Mouse (Mus musculus) hindbrain, embryonic 15.5 days (tissue): Measurements from ENCODE around the gene Gm3435. TPM values are rescaled to one million over a fixed set of nuclear protein-coding genes. Genes with fewer than 3 reads are reported as not detected.
"Not testable (repeated sequence)": the region's sequence is repeated elsewhere in the genome, so short reads cannot be mapped to it uniquely, and the experiment has no call there.

Source experiments
- ATAC-seq: fragments of 200-750 bp; cut with Nextera tagmentation; 2 replicates; pipeline ENCODE4 v1.8.0; 2017; ENCODE audit warnings: low read depth, moderate number of reproducible peaks, moderate TSS enrichment; ENCODE audit not compliant: low FRiP score
- H3K27ac ChIP-seq: fragments of 300-500 bp; sonication (generic); replicated peaks from 2 replicates; pipeline ENCODE4 v1.5.1; 2015; ENCODE audit warnings: mild to moderate bottlenecking, inconsistent platforms
- H3K27me3 ChIP-seq: fragments of 300-500 bp; sonication (generic); 2 replicates; pipeline ENCODE4 v1.6.1; 2015; ENCODE audit warnings: control low read depth, inconsistent platforms
- H3K36me3 ChIP-seq: fragments of 300-500 bp; sonication (generic); 2 replicates; pipeline ENCODE4 v1.6.1; 2015; ENCODE audit warnings: control low read depth, inconsistent platforms
- H3K4me1 ChIP-seq: fragments of 300-500 bp; sonication (generic); replicated peaks from 2 replicates; pipeline ENCODE4 v1.6.1; 2015; ENCODE audit warnings: control low read depth, inconsistent platforms
- H3K4me2 ChIP-seq: fragments of 300-500 bp; sonication (generic); 2 replicates; pipeline ENCODE4 v1.6.1; 2015; ENCODE audit warnings: moderate library complexity, mild to moderate bottlenecking, inconsistent platforms
- H3K4me3 ChIP-seq: fragments of 300-500 bp; sonication (generic); 2 replicates; pipeline ENCODE4 v1.5.1; 2015; ENCODE audit warnings: mild to moderate bottlenecking, inconsistent platforms
- H3K9ac ChIP-seq: fragments of 300-500 bp; sonication (generic); 2 replicates; pipeline ENCODE4 v1.6.1; 2015; ENCODE audit warnings: inconsistent platforms
- H3K9me3 ChIP-seq: fragments of 300-500 bp; sonication (generic); 2 replicates; pipeline ENCODE4 v1.6.1; 2016; ENCODE audit warnings: control low read depth, inconsistent platforms
- WGBS: fragments of 180-500 bp; shearing (Covaris S2); methylation state at CpG from one replicate; pipeline ENCODE4 v1.1.7; 2015; 5-methylcytosine and 5-hydroxymethylcytosine counted together
- polyA plus RNA-seq: library from polyadenylated mRNA; unstranded; fragments of >200 nt; fragmentation: Nextera tagmentation; extraction: Ambion mirVana; gene quantifications from 2 replicates; pipeline ENCODE4 v1.2.1, GENCODE M21; 2015

Gene Gm3435
- polyA plus RNA-seq = 7.2 and 8.3 TPM in 2 replicates

- not testable (repeated sequence) for H3K27me3 ChIP-seq, H3K36me3 ChIP-seq, H3K4me1 ChIP-seq, H3K4me3 ChIP-seq, H3K27ac ChIP-seq, H3K9me3 ChIP-seq, H3K9ac ChIP-seq, H3K4me2 ChIP-seq
- no CpG with 5 or more reads among the region's 60 CpGs for WGBS
- peak; percentile 99 for ATAC-seq
These were observed at the start of gene Gm3435 for GRCm38 (mm10) chr17:15009706-15010413. Gene Gm3435 (plus strand): TSS chr17:15010176.

DNA sequence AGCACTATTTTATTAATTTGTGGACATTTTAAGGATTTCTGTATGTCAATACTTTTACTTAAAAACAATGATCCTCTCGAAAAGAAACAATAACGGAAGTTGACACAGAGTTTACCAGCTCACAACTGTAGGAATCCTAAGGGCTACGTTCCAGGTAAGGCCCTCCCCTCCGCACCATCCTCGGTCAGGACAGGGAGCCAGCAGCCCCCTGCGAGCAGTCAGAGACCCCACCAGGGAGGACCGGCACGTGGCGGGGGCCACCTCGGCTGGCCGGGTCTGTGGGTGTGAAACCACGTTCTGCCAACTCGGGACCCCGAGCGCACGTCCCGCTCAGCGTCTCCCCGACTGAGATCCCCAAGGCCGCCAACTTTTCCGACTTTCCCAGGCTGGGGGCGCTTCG, 49.5 kb upstream of the Gm3435 start:
- WGBS = under 1% methylated on average over 21 of the region's 23 CpGs

DNA sequence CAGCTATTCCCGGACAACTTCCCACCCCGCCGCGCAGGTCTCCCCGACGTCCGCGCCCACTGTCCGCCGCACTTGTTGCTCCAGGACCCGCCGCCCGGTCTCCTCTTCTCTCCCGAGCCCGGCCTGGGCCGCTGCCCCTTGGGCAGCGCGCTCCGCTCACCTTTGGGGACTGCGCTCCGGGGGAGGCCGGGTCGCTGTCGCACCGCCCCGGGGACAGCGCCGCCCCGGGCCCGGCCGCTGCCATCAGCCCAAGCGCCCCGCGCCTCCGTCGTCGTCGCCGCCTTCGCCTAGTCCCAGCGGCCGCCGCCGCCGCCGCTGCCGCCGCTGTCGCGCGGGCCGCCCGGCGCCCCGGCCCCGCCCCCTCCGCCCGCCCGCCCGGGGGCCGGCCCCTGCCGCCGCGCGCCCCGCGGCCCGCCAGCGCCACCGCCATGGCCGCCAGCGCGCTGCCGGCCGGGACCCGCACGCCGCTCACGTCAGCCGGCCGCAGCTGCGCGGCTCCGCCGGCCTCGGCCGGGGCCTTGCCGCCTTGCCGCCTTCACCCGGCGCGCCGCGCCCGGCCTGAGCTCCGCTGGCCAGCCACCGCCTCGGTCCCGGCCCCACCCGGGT, 48.9 kb upstream of the Gm3435 start, which contains the start of gene Phf10:
Phf10 (minus strand) TSS at position 323 of the 606 bp plus-strand sequence.
- ATAC-seq = peak; percentile 79
- Histone ChIP-seq H3K9ac (peak within 1 kb of the TSS; percentile 72), H3K4me3 (peak within 1 kb of the TSS; percentile 74), H3K4me2 (peak within 1 kb of the TSS; percentile 99), H3K4me1 (peaks cover 12% of the 10 kb centered on the region)
- H3K27me3 ChIP-seq, H3K36me3 ChIP-seq, H3K27ac ChIP-seq, H3K9me3 ChIP-seq: not testable (repeated sequence)
- under 1% methylated on average over 27 of the region's 100 CpGs for WGBS

More for the DNA sequence above, 49.5 kb upstream of the Gm3435 start:
- Histone ChIP-seq H3K36me3 (peaks cover 3% of the 10 kb centered on the region; the same call in 1 of the 2 replicates), H3K9me3 (no peaks in the 10 kb centered on the region), H3K27me3 (no peaks in the 10 kb centered on the region), H3K4me3 (peak overlapping the region; percentile 74), H3K27ac (no peak overlapping the region), H3K9ac (peak overlapping the region; percentile 72), H3K4me1 (peaks cover 12% of the 10 kb centered on the region), H3K4me2 (peak overlapping the region; percentile 99)
- ATAC-seq = 0 out of 2 replicates have a peak, but pooled peaks have one; percentile 2

- H3K4me1 ChIP-seq = peaks cover 12% of the 10 kb centered on the region
- not testable (repeated sequence) for H3K9ac ChIP-seq, H3K27ac ChIP-seq, H3K9me3 ChIP-seq, H3K4me3 ChIP-seq, H3K27me3 ChIP-seq, H3K36me3 ChIP-seq, H3K4me2 ChIP-seq
- peak; percentile 95 for ATAC-seq
- no CpG with 5 or more reads among the region's 44 CpGs for WGBS
These were observed 48.3 kb upstream of the Gm3435 start for GRCm38 (mm10) chr17:14961557-14962154.

GRCm38 (mm10) chr17:14968373-14968913, 41.5 kb upstream of the Gm3435 start:
- not testable (repeated sequence) for H3K27me3 ChIP-seq, H3K27ac ChIP-seq, H3K9ac ChIP-seq, H3K4me3 ChIP-seq, ATAC-seq, H3K4me1 ChIP-seq, H3K9me3 ChIP-seq, H3K36me3 ChIP-seq, H3K4me2 ChIP-seq
- WGBS = no CpG with 5 or more reads among the region's 6 CpGs

DNA sequence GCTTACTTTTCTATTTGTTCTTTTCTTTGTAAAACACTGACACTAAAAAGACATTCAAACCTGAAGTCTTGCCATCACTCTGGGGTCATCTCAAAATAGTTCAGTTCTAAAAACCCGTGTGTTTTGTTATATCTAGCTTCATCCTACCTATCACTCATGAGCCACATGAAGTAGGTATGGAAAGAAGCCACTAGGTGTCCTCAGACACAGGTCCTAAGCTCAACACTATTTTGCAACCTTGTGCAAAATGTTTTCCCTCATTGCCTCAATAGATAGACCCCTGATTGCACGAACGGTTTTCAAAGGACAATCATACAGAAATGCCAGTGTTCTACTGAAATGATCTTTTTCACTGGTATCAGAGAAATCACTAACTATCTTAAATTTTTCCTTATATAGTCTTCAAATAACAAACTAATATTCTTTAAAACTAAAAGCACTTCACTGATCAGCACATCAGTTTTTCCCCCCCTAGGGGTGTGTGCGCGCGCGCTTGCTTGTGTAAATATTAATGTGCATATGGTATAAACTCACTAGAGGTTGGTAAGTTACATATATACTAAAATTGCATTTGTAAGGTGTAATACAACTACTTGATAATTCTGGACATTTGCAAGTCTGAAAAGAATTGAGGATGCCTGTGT, 32.1 kb upstream of the Gm3435 start:
- not testable (repeated sequence) for H3K36me3 ChIP-seq, H3K4me3 ChIP-seq, ATAC-seq

GRCm38 (mm10) chr17:14978362-14979038, 31.5 kb upstream of the Gm3435 start, which contains the start of the genes 9030025P20Rik and Gm3417:
Gene 9030025P20Rik (plus strand): TSS chr17:14978468.
Gene Gm3417 (minus strand): TSS chr17:14978790.
- H3K27me3 ChIP-seq, H3K9ac ChIP-seq, H3K9me3 ChIP-seq, H3K27ac ChIP-seq, H3K4me3 ChIP-seq, H3K36me3 ChIP-seq, H3K4me1 ChIP-seq: not testable (repeated sequence)
- H3K4me2 ChIP-seq = 0 out of 2 replicates have a peak within 1 kb of the TSS, but pooled peaks have one; percentile 23
- ATAC-seq = peak; percentile 98
- no CpG with 5 or more reads among the region's 60 CpGs for WGBS

More for the DNA sequence above, 32.1 kb upstream of the Gm3435 start:
- H3K27me3 ChIP-seq, H3K9me3 ChIP-seq, H3K27ac ChIP-seq, H3K9ac ChIP-seq, H3K4me1 ChIP-seq: not testable (repeated sequence)
- WGBS = 1% methylated on average over 4 of the region's 7 CpGs
- H3K4me2 ChIP-seq = 0 out of 2 replicates have a peak overlapping the region, but pooled peaks have one; percentile 23

GRCm38 (mm10) chr17:14990116-14990702, 19.8 kb upstream of the Gm3435 start:
- 72% methylated on average over 4 of the region's 5 CpGs for WGBS
- H3K36me3 ChIP-seq, ATAC-seq, H3K27me3 ChIP-seq, H3K9me3 ChIP-seq, H3K4me3 ChIP-seq, H3K9ac ChIP-seq, H3K4me1 ChIP-seq, H3K27ac ChIP-seq, H3K4me2 ChIP-seq: not testable (repeated sequence)

GRCm38 (mm10) chr17:14992522-14993138, 17.3 kb upstream of the Gm3435 start:
- H3K4me1 ChIP-seq, H3K9ac ChIP-seq: not testable (repeated sequence)
- no CpG with 5 or more reads among the region's 98 CpGs for WGBS

GRCm38 (mm10) chr17:14993139-14993832, 16.7 kb upstream of the Gm3435 start:
- peak; percentile 93 for ATAC-seq
- not testable (repeated sequence) for H3K9me3 ChIP-seq, H3K4me3 ChIP-seq, H3K9ac ChIP-seq, H3K27ac ChIP-seq, H3K36me3 ChIP-seq, H3K4me2 ChIP-seq, H3K4me1 ChIP-seq, H3K27me3 ChIP-seq
- no CpG with 5 or more reads among the region's 47 CpGs for WGBS

More at GRCm38 (mm10) chr17:14992522-14993138, 17.3 kb upstream of the Gm3435 start:
- H3K27me3 ChIP-seq, H3K4me3 ChIP-seq, H3K27ac ChIP-seq, H3K4me2 ChIP-seq, H3K36me3 ChIP-seq, H3K9me3 ChIP-seq: not testable (repeated sequence)
- ATAC-seq = peak; percentile 83
